Mouse (Mus musculus) heart, adult 18-20 months (tissue): ENCODE measurements around the gene Ints13. TPM values are rescaled to one million over a fixed set of nuclear protein-coding genes. Genes with fewer than 3 reads are reported as not detected.
"Not testable (repeated sequence)": the region's sequence is repeated elsewhere in the genome, so short reads cannot be mapped to it uniquely, and the experiment has no call there.

Experiments used
- DNase-seq, 2 experiments: peaks; one replicate each; pipeline ENCODE4 v3.0.0; 2021 to 2022; ENCODE audit warnings: mixed read lengths in 1 of 2
- long read RNA-seq, 2 experiments: library from polyadenylated mRNA; stranded (forward); transcript quantifications; one replicate each; pipeline ENCODE4 v2.0.0; 2021
- total RNA-seq, 2 experiments: library from RNA; stranded (reverse); gene quantifications; 2 replicates each; pipeline ENCODE4 v1.2.3; 2021

Gene Ints13
- 10 to 100 TPM; 13.7 to 20.1 TPM for total RNA-seq
- long read RNA-seq, experiment 1, transcript Ints13-210 (1 exons, 1,740 nt) = major isoform, 5 of 16 reads
- long read RNA-seq, experiment 1, partial matches to known transcripts = 3 of 16 reads
- long read RNA-seq, experiment 1, other reads (novel, unspliced or antisense) = 5 of 16 reads
- long read RNA-seq, experiment 2, partial matches to known transcripts = 0 of 4 reads
- long read RNA-seq, experiment 2, other reads (novel, unspliced or antisense) = 0 of 4 reads

- DNase-seq = peak; percentile 96 to 98
Measured at GRCm38 (mm10) chr6:146577310-146578109, at the start of gene Ints13. TSS of gene Ints13 (minus strand) at chr6:146577835.

DNA sequence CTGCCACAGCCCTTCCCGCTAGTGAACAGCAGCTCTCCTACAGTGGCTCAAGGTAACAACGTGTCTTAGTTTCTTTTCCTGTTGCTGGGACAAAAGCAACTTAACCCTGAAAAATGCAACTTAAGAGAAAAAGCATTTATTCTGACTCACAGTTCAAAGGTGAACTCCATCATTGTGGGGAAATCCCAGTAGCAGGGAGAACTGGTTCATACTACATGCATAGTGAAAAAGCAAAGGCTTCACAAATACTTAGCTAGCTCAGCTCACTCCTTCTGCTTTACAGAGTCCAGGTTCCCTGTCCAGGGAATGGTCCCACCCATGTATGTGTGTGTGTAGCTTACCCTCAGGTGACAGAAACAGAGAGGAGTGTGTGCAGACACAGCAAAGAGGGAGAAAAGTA is 39.0 kb upstream of the Ints13 start:
- DNase-seq = no peak

GRCm38 (mm10) chr6:146615891-146616290 is 38.3 kb upstream of the Ints13 start:
- DNase-seq = no peak

- DNase-seq = no peak
Measured at GRCm38 (mm10) chr6:146614541-146614940, 36.9 kb upstream of the Ints13 start.

DNA sequence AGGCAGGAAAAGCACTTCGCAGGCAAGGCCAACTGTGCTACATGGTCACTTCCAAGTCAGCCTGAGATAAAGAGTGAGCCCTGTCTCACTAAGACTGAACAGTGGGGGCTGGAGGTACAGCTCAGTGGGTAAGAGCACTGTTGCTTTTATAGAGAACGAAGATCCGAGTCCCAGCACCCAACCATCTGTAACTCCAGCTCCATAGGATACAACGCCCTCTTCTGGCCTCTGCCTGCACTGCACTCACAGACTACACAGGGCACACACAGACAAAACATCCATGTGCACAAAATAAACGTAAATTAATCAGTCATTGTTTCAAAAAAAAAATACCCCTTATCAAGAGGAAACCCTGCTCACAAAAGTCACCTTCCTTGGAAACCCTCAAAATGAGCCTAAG is 36.3 kb upstream of the Ints13 start:
- no peak for DNase-seq

DNA sequence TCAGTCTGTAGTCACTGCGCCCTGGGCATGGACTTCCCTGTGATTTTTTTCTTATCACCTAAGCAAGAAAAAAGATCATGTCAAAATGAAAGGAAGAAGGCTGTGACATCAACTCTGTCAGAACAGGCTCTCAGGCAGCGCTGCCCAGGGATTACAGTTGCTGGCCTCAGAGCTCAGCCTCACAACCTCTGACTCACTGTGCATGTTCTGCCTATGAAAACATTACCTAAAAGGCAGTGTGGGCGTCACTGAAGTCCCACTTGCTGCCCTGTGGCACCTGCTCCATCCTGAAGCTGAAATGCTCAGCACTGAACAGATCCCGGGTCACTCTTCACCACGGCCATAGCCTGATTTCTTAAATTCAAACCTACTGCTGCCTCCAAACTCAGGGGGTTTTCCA is 35.1 kb upstream of the Ints13 start:
- DNase-seq = no peak

DNA sequence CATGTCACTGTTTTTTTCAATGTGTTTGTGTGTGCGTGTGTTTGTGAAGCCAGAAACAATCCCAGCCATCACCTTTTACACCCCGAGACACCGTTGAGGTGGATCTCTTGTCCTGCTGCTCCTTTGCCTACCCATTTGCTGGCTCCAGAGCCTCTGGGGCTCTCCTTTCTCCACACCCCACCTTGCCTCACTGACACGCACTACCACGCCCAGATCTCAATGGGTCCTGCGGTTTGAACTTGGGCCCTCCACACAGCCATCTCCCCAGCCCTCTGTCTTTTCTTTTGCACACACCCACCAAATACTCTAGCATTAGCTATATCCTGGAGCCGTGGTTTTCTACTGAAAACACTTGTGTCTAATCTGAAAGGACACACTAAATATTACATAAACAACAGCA is 34.3 kb upstream of the Ints13 start:
- no peak for DNase-seq

- DNase-seq = no peak
Measured at GRCm38 (mm10) chr6:146611385-146611784, 33.8 kb upstream of the Ints13 start.

DNA sequence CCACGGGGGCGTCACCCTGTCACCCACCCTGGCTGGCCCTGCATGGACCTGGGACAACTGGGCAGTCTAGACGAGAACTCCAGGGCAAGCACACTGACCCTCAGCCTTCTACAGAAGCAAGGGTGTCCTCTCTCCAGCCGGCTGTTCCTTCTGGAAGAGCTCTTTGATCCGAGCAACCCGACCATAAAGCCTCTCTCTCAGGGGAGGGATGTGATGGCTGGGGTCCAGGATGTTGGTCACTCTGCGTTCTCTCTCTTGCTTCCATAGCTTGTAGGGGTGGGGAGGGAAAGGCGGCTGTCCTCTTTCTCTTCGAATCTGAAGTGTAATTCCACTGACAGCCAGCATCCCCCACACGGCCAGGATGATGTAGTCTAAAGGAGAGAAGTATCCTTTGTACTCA is 26.0 kb upstream of the Ints13 start:
- DNase-seq = peak in 1 of 2 experiments; percentile 8

DNA sequence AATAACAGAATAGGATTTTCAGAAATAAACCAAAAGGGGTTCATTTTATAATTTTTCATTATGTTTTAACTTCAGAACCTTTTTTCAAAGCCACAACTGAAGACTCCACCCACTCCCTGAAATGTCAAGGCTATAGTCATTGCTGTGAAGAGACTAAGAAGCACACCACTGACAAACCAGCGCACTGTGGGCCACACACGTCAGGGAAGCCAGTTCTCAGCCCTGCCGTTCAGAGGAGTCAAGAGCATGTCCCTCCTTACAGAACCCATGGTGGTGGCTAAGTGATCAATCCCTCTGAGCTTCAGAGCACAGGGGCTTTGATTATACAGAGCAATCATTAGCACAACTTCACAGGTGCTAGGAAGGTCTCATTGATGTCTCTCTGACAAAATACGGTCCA is 25.0 kb upstream of the Ints13 start:
- no peak for DNase-seq

DNA sequence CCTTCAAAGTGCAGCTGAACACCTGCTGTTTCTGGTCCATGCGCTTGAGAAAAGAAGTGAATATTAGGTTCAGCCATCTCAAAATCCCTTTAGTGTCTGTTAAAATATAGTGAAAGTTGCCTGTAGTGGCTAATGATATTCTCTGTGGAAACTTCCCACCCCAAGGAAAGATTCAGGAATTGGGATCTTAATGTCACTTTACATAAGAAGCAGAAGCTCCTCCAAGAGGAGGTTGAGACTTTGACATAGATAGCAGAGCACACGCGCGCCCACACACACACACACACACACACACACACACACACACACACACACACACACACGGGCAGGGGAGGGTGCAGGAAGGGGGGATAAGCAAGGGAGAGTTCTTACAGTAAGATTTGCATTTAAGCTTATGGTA is 7.5 kb upstream of the Ints13 start:
- DNase-seq = no peak

- DNase-seq = no peak
Measured at GRCm38 (mm10) chr6:146583366-146584046, 5.9 kb upstream of the Ints13 start.

DNA sequence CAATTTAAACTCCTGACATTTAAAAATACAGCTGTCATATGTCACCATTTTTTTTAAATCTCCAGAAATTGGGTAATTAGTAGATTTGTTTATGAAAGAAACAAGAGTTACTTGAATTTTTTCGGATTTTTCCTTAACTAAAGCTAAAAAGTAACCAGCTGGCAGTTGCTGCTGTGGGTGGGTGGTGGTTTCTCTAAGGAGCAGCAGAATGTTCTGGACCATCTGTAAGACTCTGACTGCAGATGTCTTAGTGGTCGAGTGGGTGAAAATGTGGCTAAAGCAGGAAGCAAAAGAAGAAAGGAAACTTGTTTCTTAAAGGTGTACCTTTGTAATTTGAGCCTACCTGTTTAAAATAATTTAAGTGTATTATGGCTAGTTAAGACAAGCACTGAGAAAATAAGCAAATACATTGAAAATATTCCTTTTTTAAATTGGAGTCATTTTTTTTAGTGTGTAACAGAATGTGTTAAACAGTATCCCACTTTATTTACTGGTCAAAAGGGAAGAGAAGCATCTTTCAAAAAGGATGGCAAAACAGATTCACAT is 2.8 kb upstream of the Ints13 start:
- no peak for DNase-seq

DNA sequence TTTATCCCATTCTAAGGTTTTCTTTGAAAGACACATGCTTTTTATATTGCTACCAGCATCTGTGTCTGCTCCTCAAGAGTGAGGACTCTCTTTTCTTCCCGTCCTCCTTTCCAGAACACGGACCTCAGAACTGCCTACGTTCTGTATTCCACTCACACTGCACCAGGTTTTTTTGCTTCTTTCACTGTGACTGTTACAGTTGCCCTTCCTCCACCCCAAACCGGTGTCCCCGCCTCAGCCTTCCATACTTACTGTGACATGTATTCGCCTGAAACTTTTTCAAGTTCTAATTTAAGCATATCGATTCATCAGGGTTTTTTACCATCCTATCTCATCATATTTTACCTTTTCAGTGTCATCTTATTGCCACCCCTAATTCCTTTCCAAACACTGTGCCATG is 951 bp upstream of the Ints13 start:
- peak; percentile 6 to 31 for DNase-seq

DNA sequence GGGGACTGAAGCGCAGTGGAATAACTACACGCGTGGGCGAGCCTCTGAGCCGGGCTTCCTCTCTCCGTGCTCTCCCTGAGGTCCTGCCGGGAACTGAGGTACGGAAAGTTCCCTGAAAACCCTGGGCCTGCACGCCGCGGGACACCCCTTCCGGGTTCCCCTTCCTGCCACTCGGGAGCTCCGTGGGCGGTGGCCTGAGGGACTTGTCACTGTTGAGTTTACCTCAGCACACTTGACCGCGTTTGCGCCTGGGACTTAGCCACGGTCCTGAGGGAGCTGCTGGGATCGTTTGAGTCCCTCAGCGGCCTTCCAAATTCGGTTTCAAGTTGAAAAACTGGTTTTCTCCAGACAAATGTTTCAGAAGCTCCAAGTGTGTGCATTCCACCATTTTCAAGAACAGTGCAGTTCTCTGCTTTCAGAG is 486 bp upstream of the Ints13 start:
- DNase-seq = peak in 1 of 2 experiments; percentile 85

GRCm38 (mm10) chr6:146576903-146577302 is 732 bp downstream of the Ints13 start, which contains the start of gene Fgfr1op2:
TSS of gene Fgfr1op2 (plus strand) at chr6:146577203.
- DNase-seq = no peak

DNA sequence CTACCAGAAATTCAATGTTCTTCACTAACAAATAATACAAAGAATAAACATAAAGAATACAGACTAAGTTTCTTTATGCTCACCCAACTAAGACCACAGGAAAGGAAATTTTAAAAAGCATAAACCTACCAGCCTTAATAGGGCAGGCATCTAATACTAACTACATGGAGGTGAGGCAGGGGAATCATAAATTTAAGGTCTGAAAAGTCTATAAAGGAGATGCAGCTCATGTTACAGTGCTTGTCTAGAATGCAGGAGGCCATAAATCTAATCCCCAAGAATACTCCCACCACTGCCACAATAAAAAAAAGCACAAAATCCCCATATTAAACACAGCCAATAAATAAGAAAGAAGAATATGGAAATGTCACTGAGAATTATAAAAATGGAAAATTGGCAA is 5.6 kb downstream of the Ints13 start:
- DNase-seq = no peak

- DNase-seq = not testable (repeated sequence)
Measured at GRCm38 (mm10) chr6:146562461-146562860, 15.2 kb downstream of the Ints13 start.

DNA sequence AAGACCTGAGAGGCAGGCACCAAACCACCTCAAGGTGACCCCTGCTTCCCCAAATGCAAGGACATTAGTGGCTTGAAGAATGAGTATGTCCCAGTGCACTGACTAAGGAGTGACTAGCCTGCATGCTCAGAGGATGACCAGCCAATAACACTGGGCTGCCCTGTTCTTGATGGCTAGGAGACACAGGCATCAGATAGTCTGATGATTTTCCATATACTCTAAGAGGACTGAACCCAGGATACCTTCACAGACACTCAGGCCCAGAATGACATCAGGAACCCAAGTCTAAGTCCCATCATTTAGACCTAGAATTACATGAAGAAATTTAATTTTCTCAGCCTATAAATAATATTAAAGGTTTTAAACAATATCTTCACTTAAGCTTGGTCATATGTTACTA is 26.3 kb downstream of the Ints13 start:
- no peak for DNase-seq

DNA sequence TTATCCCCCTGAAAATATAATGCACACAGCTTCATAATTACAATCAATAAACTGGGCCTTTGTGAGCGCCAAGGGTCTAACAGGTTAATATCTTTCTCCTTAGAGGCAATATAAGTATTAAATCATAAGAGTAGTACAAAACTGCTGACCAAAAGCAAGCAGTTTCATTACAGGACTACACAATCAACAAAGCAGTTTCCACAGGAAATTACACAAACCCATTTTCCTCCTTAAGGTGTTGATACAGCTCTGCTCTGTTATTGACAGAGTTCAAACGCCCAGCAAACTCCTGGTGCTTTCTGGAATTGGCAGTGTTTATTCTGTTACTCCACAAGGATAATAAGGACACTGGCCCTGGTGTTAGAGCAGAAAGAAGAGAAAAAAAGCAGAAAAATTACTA is 27.2 kb downstream of the Ints13 start:
- DNase-seq = no peak

DNA sequence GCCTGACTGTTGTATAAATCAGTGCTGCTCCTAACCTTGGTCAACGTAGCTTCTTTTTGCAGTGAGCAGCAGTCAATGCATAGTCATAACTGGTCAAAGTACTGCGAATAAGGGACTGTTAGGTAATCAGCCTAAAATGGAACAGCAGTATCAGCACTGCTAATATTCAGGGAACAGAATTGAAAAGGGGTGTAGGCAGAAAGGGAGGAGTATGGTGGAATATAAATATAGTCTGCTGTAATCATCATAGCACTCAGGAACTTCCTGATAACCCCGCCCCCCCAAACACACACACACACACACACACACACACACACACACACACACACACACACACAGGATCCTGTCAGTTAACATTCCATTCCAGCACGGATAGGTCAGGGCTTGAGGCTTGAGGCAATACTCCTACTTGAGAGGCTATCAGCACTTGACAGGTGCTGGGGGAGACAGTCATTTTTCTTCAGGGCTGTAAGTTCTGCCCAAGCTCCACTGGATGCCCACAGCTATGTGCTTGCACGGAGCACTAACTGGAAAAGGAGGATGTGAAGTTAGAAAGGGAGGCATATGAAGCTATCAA is 32.3 kb downstream of the Ints13 start:
- DNase-seq = peak; percentile 33 to 36

- no peak for DNase-seq
Measured at GRCm38 (mm10) chr6:146544622-146545021, 33.0 kb downstream of the Ints13 start.
